Mouse (Mus musculus): ENCODE results near the gene Slc35d3. TPM values are rescaled to one million over a fixed set of nuclear protein-coding genes. Genes with fewer than 3 reads are reported as not detected.

The Slc35d3 gene
- 1 to 10 TPM; 9.0 to 9.3 TPM for total RNA-seq (2021)
- long read RNA-seq, experiment 1, transcript Slc35d3-201 (2 exons, 2,630 nt): major isoform, 18 of 28 reads
- long read RNA-seq, experiment 1, partial matches to known transcripts: 0 of 28 reads
- long read RNA-seq, experiment 1, other reads (novel, unspliced or antisense): 10 of 28 reads
- long read RNA-seq, experiment 2, transcript Slc35d3-201 (2 exons, 2,630 nt): major isoform, 7 of 8 reads
- long read RNA-seq, experiment 2, partial matches to known transcripts: 0 of 8 reads
- long read RNA-seq, experiment 2, other reads (novel, unspliced or antisense): 1 of 8 reads

- peak; percentile 24 to 45 for DNase-seq
Measured at GRCm38 (mm10) chr10:19850998-19851691, at the start of gene Slc35d3. Gene Slc35d3, minus strand, starts transcription at chr10:19851459.

GRCm38 (mm10) chr10:19900191-19900590 is 48.9 kb upstream of the Slc35d3 start:
- peak; percentile 76 to 79 for DNase-seq

GRCm38 (mm10) chr10:19893976-19894375 is 42.7 kb upstream of the Slc35d3 start:
- peak; percentile 45 to 57 for DNase-seq

DNA sequence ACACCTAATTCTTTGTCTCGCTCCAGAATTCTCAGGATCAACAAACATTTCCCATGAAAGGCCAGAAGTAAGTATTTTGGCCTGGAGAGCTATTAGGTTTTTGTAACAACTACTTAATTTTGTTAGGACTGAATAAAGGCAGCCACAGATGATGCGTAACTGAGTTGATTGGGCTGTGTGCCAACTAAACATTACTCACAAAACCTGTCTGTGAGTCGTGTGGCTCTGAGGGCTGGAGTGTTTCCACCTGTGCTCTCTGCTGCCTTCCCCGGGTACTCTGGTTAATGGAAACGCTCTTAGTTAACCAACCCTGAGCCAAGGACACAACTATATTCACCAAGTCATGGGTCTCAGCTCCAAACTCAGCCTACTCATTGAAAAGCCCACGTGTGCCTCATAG is 41.9 kb upstream of the Slc35d3 start:
- DNase-seq: no peak

- no peak for DNase-seq
Measured at GRCm38 (mm10) chr10:19891686-19892085, 40.4 kb upstream of the Slc35d3 start.

DNA sequence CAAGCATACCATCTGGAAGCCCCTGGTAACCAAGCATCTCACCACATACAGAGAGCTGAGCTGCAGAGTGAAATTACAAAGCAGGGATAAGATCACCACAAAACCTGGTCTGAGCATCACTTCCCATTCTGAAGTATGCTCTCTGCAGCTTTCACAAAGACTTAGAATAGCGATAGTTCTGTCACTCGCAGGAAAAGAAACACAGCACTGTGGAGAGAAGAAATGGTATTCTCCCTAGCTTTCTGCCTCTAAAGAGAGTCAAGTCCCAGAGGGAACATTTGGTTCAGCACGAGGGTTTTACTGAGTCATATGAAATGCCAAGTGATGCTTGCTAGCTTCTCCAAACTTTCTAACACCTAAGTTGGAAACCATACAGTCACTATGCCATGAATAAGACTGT is 38.6 kb upstream of the Slc35d3 start:
- DNase-seq: no peak

GRCm38 (mm10) chr10:19886249-19886648 is 35.0 kb upstream of the Slc35d3 start:
- DNase-seq: no peak

- peak; percentile 52 to 62 for DNase-seq
Measured at GRCm38 (mm10) chr10:19884409-19884808, 33.1 kb upstream of the Slc35d3 start.

GRCm38 (mm10) chr10:19880437-19880836 is 29.2 kb upstream of the Slc35d3 start:
- no peak for DNase-seq

DNA sequence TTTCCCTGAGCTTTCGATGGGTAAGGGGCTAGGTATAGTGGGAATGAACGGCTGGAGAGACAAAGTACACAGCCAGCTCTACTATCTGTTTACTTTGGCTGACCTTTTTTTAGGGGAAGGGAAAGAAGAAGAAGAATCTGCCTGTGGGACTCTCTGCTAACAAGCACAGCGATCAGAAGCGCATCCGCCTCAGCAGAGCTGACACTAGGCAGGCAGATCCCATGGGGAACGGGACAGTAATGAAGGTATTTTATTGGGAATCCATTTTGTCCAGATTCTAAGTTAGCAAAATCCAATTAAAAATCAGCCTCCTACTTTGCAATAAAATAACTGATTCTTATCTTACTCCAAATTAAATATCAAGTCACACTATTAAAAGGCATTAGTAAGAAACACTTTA is 27.9 kb upstream of the Slc35d3 start:
- no peak for DNase-seq

- DNase-seq: no peak
Measured at GRCm38 (mm10) chr10:19877679-19878078, 26.4 kb upstream of the Slc35d3 start.

- DNase-seq: no peak
Measured at GRCm38 (mm10) chr10:19877257-19877656, 26.0 kb upstream of the Slc35d3 start.

DNA sequence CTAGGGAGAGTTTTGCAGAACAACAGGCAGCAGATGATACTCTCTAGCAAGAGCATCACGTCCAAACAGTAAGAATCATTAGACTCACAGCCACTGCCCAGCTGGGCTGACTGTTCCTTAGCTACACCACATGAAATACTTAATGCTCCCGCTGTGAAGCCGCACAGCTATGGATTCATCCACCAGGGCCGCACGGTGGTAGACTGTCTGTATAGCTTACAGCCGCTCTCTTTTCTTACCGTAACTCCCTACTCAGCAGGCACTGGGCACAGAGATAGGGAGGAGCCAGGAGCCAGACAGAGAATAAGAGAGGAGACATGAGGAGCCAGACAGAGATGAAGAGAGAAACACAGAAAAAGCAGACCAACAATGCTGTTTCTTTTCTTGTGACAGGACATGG is 25.4 kb upstream of the Slc35d3 start:
- DNase-seq: no peak

- DNase-seq: no peak
Measured at GRCm38 (mm10) chr10:19875346-19875745, 24.1 kb upstream of the Slc35d3 start.

DNA sequence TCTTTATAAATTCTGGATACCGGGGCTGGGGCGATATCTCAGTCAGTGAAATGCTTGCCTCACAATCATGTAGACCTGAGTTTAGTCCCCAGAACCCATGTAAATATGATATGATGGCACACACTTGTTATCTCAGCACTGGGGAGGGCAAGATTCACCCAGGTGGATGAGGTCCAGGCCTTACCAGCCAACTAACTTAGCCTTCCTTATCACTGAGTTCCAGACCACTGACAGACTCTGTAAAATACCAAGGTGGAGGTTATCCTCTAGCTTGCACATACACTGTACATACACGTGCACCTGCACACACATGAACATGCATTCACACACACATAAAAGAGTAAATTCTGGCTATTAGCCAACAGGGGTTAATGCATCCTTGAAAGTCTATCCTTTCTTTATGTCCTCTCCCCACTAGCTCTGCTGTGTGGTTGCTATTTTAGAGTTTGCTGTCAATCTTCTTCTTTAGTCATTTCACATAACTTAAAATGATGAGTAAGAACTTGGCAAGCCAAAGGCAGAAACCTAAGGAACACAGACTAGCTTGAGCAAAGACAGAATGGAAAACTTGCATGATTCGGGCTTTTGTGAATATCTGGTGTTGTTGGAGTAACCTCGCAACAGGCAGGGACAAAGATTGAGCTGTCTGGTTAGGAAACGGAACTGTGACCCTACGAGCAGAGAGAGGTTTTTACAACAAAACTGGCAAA is 4.5 kb upstream of the Slc35d3 start:
- no peak for DNase-seq

DNA sequence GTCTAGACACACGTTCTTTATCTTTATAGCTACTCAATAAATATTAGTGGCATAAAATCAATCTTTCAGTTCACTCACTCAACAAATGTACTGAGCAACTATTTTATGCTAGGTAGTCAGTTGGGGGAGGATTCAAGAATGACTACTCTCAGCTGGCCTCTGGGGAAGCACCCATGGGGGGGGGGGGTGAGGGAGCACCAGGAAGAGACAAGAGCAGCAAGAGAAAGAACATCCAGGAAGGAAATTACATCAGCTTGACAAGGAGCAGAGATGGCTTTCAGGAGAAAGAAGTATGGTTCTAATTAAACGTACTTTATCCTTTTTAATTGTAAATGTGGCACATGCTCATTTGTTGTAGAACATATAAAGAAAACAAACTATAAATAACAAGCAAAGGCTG is 2.4 kb upstream of the Slc35d3 start:
- no peak for DNase-seq

GRCm38 (mm10) chr10:19852776-19853175 is 1.5 kb upstream of the Slc35d3 start:
- DNase-seq: no peak

DNA sequence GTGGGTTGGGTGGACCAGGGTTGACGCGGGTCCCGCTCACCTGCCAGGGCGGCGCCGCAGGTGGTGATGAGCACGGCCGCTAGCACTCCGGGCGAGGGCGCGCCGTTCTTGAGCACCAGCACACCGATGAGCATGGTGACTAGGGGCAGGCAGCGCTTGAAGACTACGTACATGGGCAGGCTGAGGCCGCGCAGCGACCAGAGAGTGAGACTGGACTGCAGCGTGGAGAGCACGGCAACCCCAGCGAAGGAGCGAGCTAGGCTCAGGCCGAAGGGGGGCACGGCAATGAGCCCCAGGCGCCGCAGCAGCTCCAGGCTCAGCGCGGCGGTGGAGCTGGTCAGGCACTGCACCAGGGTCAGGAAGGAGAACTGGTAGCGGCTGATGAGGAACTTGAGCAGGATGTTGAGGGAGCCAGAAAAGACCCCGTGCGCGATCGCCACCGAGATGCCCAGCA is 688 bp downstream of the Slc35d3 start:
- DNase-seq: peak in 1 of 2 experiments; percentile 33

DNA sequence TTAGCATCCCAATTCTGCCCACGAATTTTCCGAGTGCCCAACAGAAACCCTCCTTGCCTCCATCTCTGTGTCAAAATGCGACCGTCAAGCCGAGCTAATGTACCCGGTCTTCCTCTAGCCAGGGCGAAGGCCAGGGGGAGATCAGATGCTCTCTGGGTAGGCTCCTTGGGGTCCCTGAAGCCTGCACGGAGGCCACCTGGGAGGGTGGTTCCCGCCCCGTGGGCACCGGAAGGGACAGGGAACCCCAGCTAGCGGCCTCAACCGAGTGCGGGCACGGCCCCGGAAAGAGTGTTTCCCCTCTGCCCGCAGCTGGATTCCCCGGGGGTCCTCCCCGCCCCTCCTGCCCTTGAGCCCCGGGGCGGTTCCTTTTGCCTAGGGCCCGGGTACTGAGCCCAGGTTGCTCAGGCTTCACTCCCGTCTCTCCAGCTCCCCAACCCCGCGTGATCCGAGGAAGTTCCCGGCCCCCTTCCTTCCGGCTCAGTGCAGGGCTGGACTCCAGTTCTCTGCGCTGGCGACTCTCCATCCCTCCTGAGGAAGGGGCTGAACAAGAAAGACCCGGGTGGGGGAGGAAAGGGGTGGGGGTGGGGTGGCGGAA is 1.4 kb downstream of the Slc35d3 start:
- DNase-seq: peak in 1 of 2 experiments; percentile 6

DNA sequence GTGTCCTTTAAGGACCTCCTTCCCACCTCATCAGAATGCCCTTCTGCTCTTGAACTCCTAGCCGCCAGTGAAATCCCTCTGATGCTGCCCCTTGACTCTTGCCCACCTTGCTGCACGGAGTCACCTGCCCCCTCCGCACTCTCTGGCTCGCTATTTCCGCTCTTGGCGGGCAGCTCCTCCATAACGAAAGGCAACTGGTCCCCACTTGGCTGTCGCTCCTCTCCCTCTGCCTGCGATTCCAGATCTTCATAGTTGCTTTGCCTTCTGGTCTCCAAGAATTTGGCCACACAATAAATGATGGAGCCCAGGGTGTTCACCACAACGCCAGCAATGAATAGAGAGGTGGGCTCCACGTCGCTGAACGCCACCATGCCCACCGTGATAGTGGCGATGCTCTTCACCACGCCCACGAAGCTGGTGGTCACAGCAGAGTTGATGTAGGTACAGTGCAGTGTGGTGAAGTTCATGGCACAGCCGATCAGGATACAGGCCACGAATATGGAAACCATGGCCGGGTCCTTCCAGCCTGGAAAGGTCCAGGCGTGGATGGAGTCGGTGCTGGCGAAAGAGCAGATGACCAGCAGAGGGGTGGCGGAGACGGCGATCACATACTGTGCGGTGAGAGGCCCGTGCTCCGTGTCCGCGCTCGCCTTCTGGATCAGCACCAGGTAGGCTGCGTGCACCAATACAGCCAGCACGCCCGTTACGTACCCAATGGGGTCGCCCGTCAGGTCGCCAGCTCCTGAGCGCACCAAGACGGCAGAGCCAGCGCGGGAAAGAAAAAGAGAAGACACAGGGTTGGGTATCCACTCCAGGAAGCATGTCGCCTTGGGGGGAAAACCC is 2.1 kb downstream of the Slc35d3 start:
- DNase-seq: peak in 1 of 2 experiments; percentile 8

- no peak for DNase-seq
Measured at GRCm38 (mm10) chr10:19839836-19840235, 11.4 kb downstream of the Slc35d3 start.
